Mouse (Mus musculus) intestine, embryonic 14.5 days (tissue): ENCODE measurements around the gene Mpdu1. TPM values are rescaled to one million over a fixed set of nuclear protein-coding genes. Genes with fewer than 3 reads are reported as not detected.

Experiments used
- ATAC-seq: fragments of 200-750 bp; cut with Nextera tagmentation; replicated peaks from 2 replicates; pipeline ENCODE4 v1.8.0; 2017; ENCODE audit warnings: low read depth, moderate number of reproducible peaks, moderate TSS enrichment, moderate library complexity; ENCODE audit not compliant: low FRiP score, low TSS enrichment
- DNase-seq: peaks from one replicate; pipeline ENCODE4 v3.0.0-alpha.2; 2018; ENCODE audit warnings: low spot score
- H3K27ac ChIP-seq: fragments of 300-500 bp; sonication (generic); 2 replicates; pipeline ENCODE4 v1.5.1; 2014; ENCODE audit warnings: low read depth, mild to moderate bottlenecking, control low read depth
- H3K27me3 ChIP-seq: fragments of 300-500 bp; sonication (generic); replicated peaks from 2 replicates; pipeline ENCODE4 v1.6.1; 2014; ENCODE audit warnings: low read length, control low read depth; ENCODE audit not compliant: control insufficient read depth, insufficient read depth
- H3K36me3 ChIP-seq: fragments of 300-500 bp; sonication (generic); 2 replicates; pipeline ENCODE4 v1.6.1; 2014; ENCODE audit warnings: low read length, control low read depth; ENCODE audit not compliant: control insufficient read depth, insufficient read depth
- H3K4me1 ChIP-seq: fragments of 300-500 bp; sonication (generic); replicated peaks from 2 replicates; pipeline ENCODE4 v1.6.1; 2014; ENCODE audit warnings: low read length, control low read depth, mixed read lengths; ENCODE audit not compliant: control insufficient read depth, insufficient read depth
- H3K4me2 ChIP-seq: fragments of 300-500 bp; sonication (generic); 2 replicates; pipeline ENCODE4 v1.6.1; 2014; ENCODE audit warnings: low read length
- H3K4me3 ChIP-seq: fragments of 300-500 bp; sonication (generic); 2 replicates; pipeline ENCODE4 v1.5.1; 2014; ENCODE audit warnings: low read depth, low read length, control low read depth, mixed read lengths
- H3K9ac ChIP-seq: fragments of 300-500 bp; sonication (generic); 2 replicates; pipeline ENCODE4 v1.6.1; 2014; ENCODE audit warnings: mild to moderate bottlenecking, low read length
- H3K9me3 ChIP-seq: fragments of 300-500 bp; sonication (generic); 2 replicates; pipeline ENCODE4 v1.6.1; 2016; ENCODE audit warnings: low read length, control low read depth; ENCODE audit not compliant: control insufficient read depth
- WGBS: fragments of 180-500 bp; shearing (Covaris S2); extraction: QIAGEN DNeasy Blood & Tissue Kit; methylation state at CpG from one replicate; pipeline ENCODE4 v1.1.7; 2014; 5-methylcytosine and 5-hydroxymethylcytosine counted together
- microRNA counts: library from miRNA; unstranded; fragments of <30 nt; microRNA quantifications from one replicate; lab custom pipeline; 2016
- microRNA-seq: library from miRNA; unstranded; fragments of <30 nt; microRNA quantifications from one replicate; pipeline ENCODE4, GENCODE M21; 2016
- polyA plus RNA-seq: library from polyadenylated mRNA; unstranded; fragments of >200 nt; fragmentation: Nextera tagmentation; extraction: Ambion mirVana; gene quantifications from 2 replicates; pipeline ENCODE4 v1.2.1, GENCODE M21; 2014

The Mpdu1 gene
- polyA plus RNA-seq, 1 experiment from 2014 or later, result 39.3 TPM

DNA sequence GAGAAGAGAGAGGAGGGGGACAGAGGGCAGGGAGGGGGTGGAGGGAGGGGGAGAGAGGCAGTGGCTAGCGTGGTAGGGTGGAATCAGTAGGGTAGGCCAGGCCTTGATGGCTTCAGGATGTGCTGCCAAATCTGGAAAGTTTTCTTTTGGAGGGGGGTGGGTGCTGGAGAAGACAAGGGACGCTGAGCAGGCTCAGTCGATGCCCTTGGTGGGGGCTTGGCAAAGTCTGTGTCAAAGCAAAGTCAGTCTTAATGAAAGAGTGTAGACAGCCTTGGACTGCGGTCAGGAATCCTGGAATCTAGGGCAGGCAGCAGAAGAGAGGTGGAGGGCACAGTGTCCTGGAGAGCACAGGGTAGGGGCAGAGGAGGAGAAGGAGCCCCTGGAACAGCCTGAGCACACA lies 51.5 kb downstream of the Mpdu1 start:
- Histone ChIP-seq H3K4me2 (no peak overlapping the region), H3K4me3 (no peak overlapping the region), H3K36me3 (no peaks in the 10 kb centered on the region), H3K27me3 (no peaks in the 10 kb centered on the region), H3K4me1 (peaks cover 10% of the 10 kb centered on the region; the same call in 1 of the 2 replicates), H3K27ac (no peak overlapping the region), H3K9me3 (no peaks in the 10 kb centered on the region), H3K9ac (no peak overlapping the region)
- WGBS, result 46% methylated on average over 4 of the region's 4 CpGs
- no peak for ATAC-seq
- DNase-seq, result no peak

DNA sequence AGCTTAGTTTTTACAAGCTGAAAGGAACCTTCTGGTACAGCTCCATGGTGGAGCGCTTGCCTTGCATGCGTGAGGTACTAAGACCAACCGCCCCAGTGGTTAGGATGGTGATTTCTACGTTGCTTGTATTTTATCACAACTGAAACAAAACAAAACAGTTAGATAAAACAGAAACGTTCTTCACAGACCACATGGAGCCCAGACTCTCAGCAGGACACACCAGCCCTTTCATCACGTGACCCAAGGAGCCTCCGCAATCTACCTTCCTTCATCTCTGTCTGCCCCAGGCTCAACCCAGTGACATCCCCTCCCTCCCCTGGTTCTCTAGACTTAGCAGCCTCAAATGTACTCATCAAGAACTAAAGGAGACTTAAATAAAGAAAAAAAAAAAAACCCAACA lies 53.0 kb downstream of the Mpdu1 start:
- Histone ChIP-seq H3K9me3 (no peaks in the 10 kb centered on the region), H3K4me3 (no peak overlapping the region), H3K36me3 (no peaks in the 10 kb centered on the region), H3K27ac (no peak overlapping the region), H3K4me2 (no peak overlapping the region), H3K27me3 (0 out of 2 replicates have a peak, but pooled peaks cover 7% of the 10 kb centered on the region), H3K9ac (no peak overlapping the region), H3K4me1 (peaks cover 17% of the 10 kb centered on the region; the same call in 1 of the 2 replicates)
- WGBS, result 56% methylated on average over 7 of the region's 7 CpGs
- no peak for DNase-seq
- ATAC-seq, result no peak

DNA sequence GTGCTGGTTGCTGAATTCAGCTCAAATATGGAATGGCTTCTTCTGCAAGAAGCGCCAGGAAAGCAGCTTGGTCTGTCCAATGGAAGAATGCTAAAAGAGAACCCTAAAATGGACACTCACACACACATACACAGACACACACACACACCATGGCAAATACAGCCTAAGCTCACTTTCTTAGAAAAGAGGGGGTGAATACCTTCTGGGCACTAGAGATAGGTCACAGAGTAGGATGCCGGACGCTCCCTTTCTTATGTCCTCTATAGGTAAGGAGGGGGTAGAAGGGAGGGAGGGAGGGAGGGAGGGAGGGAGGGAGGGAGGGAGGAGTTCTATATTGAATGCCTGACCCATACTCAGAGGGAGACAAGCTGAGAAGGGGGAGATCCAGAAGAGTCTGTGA lies 53.9 kb downstream of the Mpdu1 start:
- H3K4me3 ChIP-seq, result no peak overlapping the region
- 85% methylated on average over 3 of the region's 3 CpGs for WGBS

DNA sequence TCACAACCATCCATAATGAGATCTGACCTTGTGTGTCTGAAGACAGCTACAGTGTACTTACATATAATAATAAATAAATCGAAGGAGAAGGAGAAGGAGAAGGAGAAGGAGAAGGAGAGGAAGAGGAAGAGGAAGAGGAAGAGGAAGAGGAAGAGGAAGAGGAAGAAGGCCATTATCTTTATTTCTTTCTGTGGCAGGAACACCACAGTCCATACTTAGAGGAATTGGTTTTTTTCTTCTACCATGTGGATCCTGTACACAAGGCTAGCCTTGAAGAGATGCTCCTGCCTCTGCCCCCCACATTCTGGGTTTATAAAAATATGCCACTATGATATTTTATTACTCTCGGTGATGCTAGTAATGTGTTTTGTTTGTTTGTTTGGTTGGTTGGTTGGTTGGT lies 55.6 kb downstream of the Mpdu1 start:
- H3K9ac ChIP-seq, result no peak overlapping the region
- peaks cover 17% of the 10 kb centered on the region for H3K4me1 ChIP-seq
- DNase-seq (no peak), ATAC-seq (no peak)
- 0 out of 2 replicates have a peak, but pooled peaks cover 11% of the 10 kb centered on the region for H3K27me3 ChIP-seq
- no peaks in the 10 kb centered on the region for H3K36me3 ChIP-seq
- 94% methylated on average over 2 of the region's 2 CpGs for WGBS
- H3K9me3 ChIP-seq, result no peaks in the 10 kb centered on the region
- no peak overlapping the region for H3K27ac ChIP-seq
- H3K4me3 ChIP-seq, result no peak overlapping the region
- no peak overlapping the region for H3K4me2 ChIP-seq

More for the DNA sequence above, 53.9 kb downstream of the Mpdu1 start:
- Histone ChIP-seq H3K4me1 (peaks cover 14% of the 10 kb centered on the region; the same call in 1 of the 2 replicates), H3K4me2 (no peak overlapping the region), H3K27me3 (0 out of 2 replicates have a peak, but pooled peaks cover 11% of the 10 kb centered on the region), H3K9ac (no peak overlapping the region), H3K36me3 (no peaks in the 10 kb centered on the region), H3K27ac (no peak overlapping the region), H3K9me3 (no peaks in the 10 kb centered on the region)
- no peak for DNase-seq
- ATAC-seq, result no peak

MicroRNAs encoded within 50 kb of the gene (microRNA counts, 519-probe panel; counts per million panel counts)
- microRNA mmu-miR-1934 (lab: Ali Mortazavi, UCI) (not detected), microRNA mmu-miR-467f (lab: Ali Mortazavi, UCI) (3,040 counts per million, percentile 35 among the panel's probes with 10 or more counts)

Small RNA genes lying within 50 kb of the gene (microRNA-seq; reads per million reads assigned to microRNA genes)
- 4.5 reads per million, percentile 32 among the genes with 10 or more reads in this experiment for gene Mir1934
- gene Mir467f, result not detected

Other genes with a start within 250 kb of the Mpdu1 start
- 29.1 and 29.6 TPM in 2 replicates for gene Kdm6b, start 249.0 kb downstream of the Mpdu1 start, polyA plus RNA-seq
- gene Dnah2, start 113.5 kb downstream of the Mpdu1 start, polyA plus RNA-seq, result 0.98 and 1.9 TPM in 2 replicates
- gene Efnb3, start 102.4 kb downstream of the Mpdu1 start, polyA plus RNA-seq, result 4.0 and 4.9 TPM in 2 replicates
- gene Wrap53, start 82.4 kb downstream of the Mpdu1 start, polyA plus RNA-seq, result 26.8 and 31.8 TPM in 2 replicates
- gene Trp53, start 82.3 kb downstream of the Mpdu1 start, polyA plus RNA-seq, result 176 and 192 TPM in 2 replicates
- gene Atp1b2, start 56.7 kb downstream of the Mpdu1 start, polyA plus RNA-seq, result 7.3 and 8.2 TPM in 2 replicates
- gene Shbg, start 44.7 kb downstream of the Mpdu1 start, polyA plus RNA-seq, result not detected in 2 replicates
- gene Sat2, start 40.6 kb downstream of the Mpdu1 start, polyA plus RNA-seq, result 16.8 and 18.1 TPM in 2 replicates
- 22.6 and 23.0 TPM in 2 replicates for gene Fxr2, start 29.7 kb downstream of the Mpdu1 start, polyA plus RNA-seq
- gene Sox15, start 7.3 kb downstream of the Mpdu1 start, polyA plus RNA-seq, result 0.35 TPM in 1 of 2 replicates, not detected in the other
- gene Cd68, start 3.5 kb upstream of the Mpdu1 start, polyA plus RNA-seq, result 12.4 and 16.3 TPM in 2 replicates
- gene Eif4a1, start 9.8 kb upstream of the Mpdu1 start, polyA plus RNA-seq, result 645 and 692 TPM in 2 replicates
- gene Senp3, start 19.4 kb upstream of the Mpdu1 start, polyA plus RNA-seq, result 79.1 and 90.8 TPM in 2 replicates
- gene Tnfsf13, start 23.1 kb upstream of the Mpdu1 start, polyA plus RNA-seq, result 0.48 TPM in 1 of 2 replicates, not detected in the other
- 8.0 and 9.4 TPM in 2 replicates for gene Tnfsf12, start 33.2 kb upstream of the Mpdu1 start, polyA plus RNA-seq
- 2.3 and 3.7 TPM in 2 replicates for gene Tnfsfm13, start 33.5 kb upstream of the Mpdu1 start, polyA plus RNA-seq
- gene Polr2a, start 96.0 kb upstream of the Mpdu1 start, polyA plus RNA-seq, result 35.2 and 38.7 TPM in 2 replicates
- not detected in 2 replicates for gene Slc35g3, start 99.3 kb upstream of the Mpdu1 start, polyA plus RNA-seq
- gene Zbtb4, start 103.3 kb upstream of the Mpdu1 start, polyA plus RNA-seq, result 2.8 and 3.3 TPM in 2 replicates
- gene Chrnb1, start 133.3 kb upstream of the Mpdu1 start, polyA plus RNA-seq, result 3.5 and 4.4 TPM in 2 replicates
- gene Fgf11, start 139.2 kb upstream of the Mpdu1 start, polyA plus RNA-seq, result 1.1 and 1.4 TPM in 2 replicates
- 16.1 and 22.9 TPM in 2 replicates for gene Tmem102, start 143.0 kb upstream of the Mpdu1 start, polyA plus RNA-seq
- not detected in 2 replicates for gene Gm39566, start 152.7 kb upstream of the Mpdu1 start, polyA plus RNA-seq
- gene Spem2, start 155.8 kb upstream of the Mpdu1 start, polyA plus RNA-seq, result not detected in 2 replicates
- 0.17 TPM in 1 of 2 replicates, not detected in the other for gene Spem1, start 159.5 kb upstream of the Mpdu1 start, polyA plus RNA-seq
- gene Nlgn2, start 175.1 kb upstream of the Mpdu1 start, polyA plus RNA-seq, result 8.5 TPM in 2 replicates
- gene Tmem256, start 175.9 kb upstream of the Mpdu1 start, polyA plus RNA-seq, result 436 and 455 TPM in 2 replicates
- gene Plscr3, start 183.7 kb upstream of the Mpdu1 start, polyA plus RNA-seq, result 92.1 and 94.4 TPM in 2 replicates
- 10.3 and 12.2 TPM in 2 replicates for gene Tnk1, start 196.1 kb upstream of the Mpdu1 start, polyA plus RNA-seq
- gene Tmem95, start 215.4 kb upstream of the Mpdu1 start, polyA plus RNA-seq, result 0.38 TPM in 1 of 2 replicates, not detected in the other
- 3.5 and 4.4 TPM in 2 replicates for gene Kctd11, start 218.8 kb upstream of the Mpdu1 start, polyA plus RNA-seq
- 8.1 and 9.3 TPM in 2 replicates for gene Acap1, start 232.9 kb upstream of the Mpdu1 start, polyA plus RNA-seq
- gene 2810408A11Rik, start 238.3 kb upstream of the Mpdu1 start, polyA plus RNA-seq, result 8.8 and 10.7 TPM in 2 replicates
- 13.3 and 14.5 TPM in 2 replicates for gene Neurl4, start 238.4 kb upstream of the Mpdu1 start, polyA plus RNA-seq